Mouse (Mus musculus) heart, postnatal 14 days (tissue): ENCODE measurements at regions not wholly inside any gene's neighbourhood (a gene's known extent, or its start where the extent isn't known, plus 50 kb on each side); places are given as distances from the start of the nearest gene placed in this dataset.

Source experiments
- DNase-seq, 2 experiments: peaks; one replicate each; pipeline ENCODE4 v3.0.0; 2021 to 2022
- intact Hi-C: fragments of 180-260 bp; cut with DNase I; formaldehyde crosslinking; loops from one replicate; pipeline ENCODE4 v1.15.1; 2025

GRCm38 (mm10) chr8:107699759-107700158, 111.5 kb upstream of the Psmd7 start:
- no peak for DNase-seq
- intact Hi-C loops, result no loop called here

- DNase-seq, result no peak
- intact Hi-C loops, result no loop called here
Observed at GRCm38 (mm10) chr8:107715901-107716300, 127.6 kb upstream of the Psmd7 start.

- DNase-seq, result no peak
- intact Hi-C loops, result no loop called here
Observed at GRCm38 (mm10) chr8:107717856-107718255, 129.6 kb upstream of the Psmd7 start.

- intact Hi-C loops, result no loop called here
- no peak for DNase-seq
Observed at GRCm38 (mm10) chr8:107719656-107720055, 131.4 kb upstream of the Psmd7 start.

GRCm38 (mm10) chr8:107726716-107727115, 138.5 kb upstream of the Psmd7 start:
- intact Hi-C loops, result no loop called here
- no peak for DNase-seq

- intact Hi-C loops, result no loop called here
- DNase-seq, result no peak
Observed at GRCm38 (mm10) chr8:107727276-107727675, 139.0 kb upstream of the Psmd7 start.

- intact Hi-C loops, result no loop called here
- no peak for DNase-seq
Observed at GRCm38 (mm10) chr8:107739091-107739490, 150.8 kb upstream of the Psmd7 start.

- intact Hi-C loops, result no loop called here
- DNase-seq, result no peak
Observed at GRCm38 (mm10) chr8:107757083-107757482, 168.8 kb upstream of the Psmd7 start.

GRCm38 (mm10) chr8:107758637-107759036, 170.4 kb upstream of the Psmd7 start:
- no peak for DNase-seq
- intact Hi-C loops, result no loop called here

- intact Hi-C loops, result no loop called here
Observed at GRCm38 (mm10) chr8:107776906-107777305, 165.5 kb upstream of the Zfhx3 start.

GRCm38 (mm10) chr8:107785771-107786170, 156.7 kb upstream of the Zfhx3 start:
- peak in 1 of 2 experiments; percentile 4 for DNase-seq

More at GRCm38 (mm10) chr8:107776906-107777305, 165.5 kb upstream of the Zfhx3 start:
- DNase-seq, result no peak

GRCm38 (mm10) chr8:107792286-107792685, 150.2 kb upstream of the Zfhx3 start:
- no peak for DNase-seq

More at GRCm38 (mm10) chr8:107785771-107786170, 156.7 kb upstream of the Zfhx3 start:
- intact Hi-C loops, result no loop called here

GRCm38 (mm10) chr8:107814931-107815330, 127.5 kb upstream of the Zfhx3 start:
- intact Hi-C loops, result loop anchor here (5.0 to 10.0 kb wide), 3 partner anchors 1372 to 1722 kb away; no protein-coding TSS in a partner anchor

More at GRCm38 (mm10) chr8:107792286-107792685, 150.2 kb upstream of the Zfhx3 start:
- intact Hi-C loops, result no loop called here

GRCm38 (mm10) chr8:107815775-107816174, 126.7 kb upstream of the Zfhx3 start:
- intact Hi-C loops, result loop anchor here (5.0 to 10.0 kb wide), 3 partner anchors 1372 to 1722 kb away; no protein-coding TSS in a partner anchor
- no peak for DNase-seq

More at GRCm38 (mm10) chr8:107814931-107815330, 127.5 kb upstream of the Zfhx3 start:
- DNase-seq, result no peak

GRCm38 (mm10) chr8:107817796-107818195, 124.6 kb upstream of the Zfhx3 start:
- DNase-seq, result no peak
- intact Hi-C loops, result loop anchor here (5.0 to 10.0 kb wide), 3 partner anchors 1370 to 1720 kb away; no protein-coding TSS in a partner anchor

- intact Hi-C loops, result no loop called here
- DNase-seq, result no peak
Observed at GRCm38 (mm10) chr8:107820174-107820760, 122.2 kb upstream of the Zfhx3 start.

GRCm38 (mm10) chr8:107821522-107821921, 120.9 kb upstream of the Zfhx3 start:
- no peak for DNase-seq
- intact Hi-C loops, result no loop called here

GRCm38 (mm10) chr8:107824096-107824495, 118.3 kb upstream of the Zfhx3 start:
- no peak for DNase-seq
- intact Hi-C loops, result no loop called here

GRCm38 (mm10) chr8:107824640-107825039, 117.8 kb upstream of the Zfhx3 start:
- intact Hi-C loops, result no loop called here
- no peak for DNase-seq

GRCm38 (mm10) chr8:107827500-107828125, 114.8 kb upstream of the Zfhx3 start:
- intact Hi-C loops, result no loop called here
- no peak for DNase-seq

- DNase-seq, result no peak
- intact Hi-C loops, result no loop called here
Observed at GRCm38 (mm10) chr8:107828541-107828940, 113.9 kb upstream of the Zfhx3 start.

- intact Hi-C loops, result no loop called here
- DNase-seq, result no peak
Observed at GRCm38 (mm10) chr8:107833481-107833880, 109.0 kb upstream of the Zfhx3 start.
